Mouse (Mus musculus): ENCODE results near the gene Gm8138. TPM values are rescaled to one million over a fixed set of nuclear protein-coding genes. Genes with fewer than 3 reads are reported as not detected.
"Not testable (repeated sequence)": the region's sequence is repeated elsewhere in the genome, so short reads cannot be mapped to it uniquely, and the experiment has no call there.

Gm8138 gene
- not detected in 2 replicates for polyA plus RNA-seq (2014; fragmentation: Nextera tagmentation; extraction: Ambion mirVana)

GRCm38 (mm10) chr14:43416250-43416649 lies at the start of gene Gm8138:
TSS of gene Gm8138 (minus strand) at chr14:43416350.
- H3K27ac ChIP-seq (replicated peaks; ENCODE audit: low read depth, low read length); H3K27me3 ChIP-seq (ENCODE audit: control insufficient read depth, insufficient read depth, low read length); DNase-seq (ENCODE audit: low spot score); H3K36me3 ChIP-seq (ENCODE audit: control insufficient read depth, insufficient read depth, low read length); H3K4me2 ChIP-seq (ENCODE audit: low read depth, severe bottlenecking); H3K9me3 ChIP-seq (ENCODE audit: control insufficient read depth, low read length); ATAC-seq (ENCODE audit: insufficient number of reproducible peaks, low FRiP score, low TSS enrichment, low read depth); H3K9ac ChIP-seq (ENCODE audit: low read length); H3K4me1 ChIP-seq (ENCODE audit: control insufficient read depth, insufficient read depth, low read length); H3K4me3 ChIP-seq (ENCODE audit: low read depth, low read length): not testable (repeated sequence)
- WGBS, result no CpG with 5 or more reads among the region's 3 CpGs

GRCm38 (mm10) chr14:43361713-43362112 lies 54.4 kb downstream of the Gm8138 start:
- not testable (repeated sequence) for H3K4me3 ChIP-seq (ENCODE audit: low read depth, low read length); H3K4me2 ChIP-seq (ENCODE audit: low read depth, severe bottlenecking); H3K4me1 ChIP-seq (ENCODE audit: control insufficient read depth, insufficient read depth, low read length); ATAC-seq (ENCODE audit: insufficient number of reproducible peaks, low FRiP score, low TSS enrichment, low read depth); H3K36me3 ChIP-seq (ENCODE audit: control insufficient read depth, insufficient read depth, low read length); H3K27me3 ChIP-seq (ENCODE audit: control insufficient read depth, insufficient read depth, low read length); H3K9me3 ChIP-seq (ENCODE audit: control insufficient read depth, low read length); H3K9ac ChIP-seq (ENCODE audit: low read length); H3K27ac ChIP-seq (replicated peaks; ENCODE audit: low read depth, low read length); DNase-seq (ENCODE audit: low spot score)
- whole genome bisulfite sequencing, result 85% methylated on average over 11 of the region's 11 CpGs

Other genes starting within 250 kb of the Gm8138 start
- gene Gm7233, start 236.5 kb downstream of the Gm8138 start, polyA plus RNA-seq (2014; fragmentation: Nextera tagmentation; extraction: Ambion mirVana), result not detected in 2 replicates
- gene Gm8122, start 181.0 kb downstream of the Gm8138 start, polyA plus RNA-seq (2014; fragmentation: Nextera tagmentation; extraction: Ambion mirVana), result not detected in 2 replicates
- not detected in 2 replicates for gene Gm8126, start 157.7 kb downstream of the Gm8138 start, polyA plus RNA-seq (2014; fragmentation: Nextera tagmentation; extraction: Ambion mirVana)
- not detected in 2 replicates for gene Gm9732, start 141.3 kb downstream of the Gm8138 start, polyA plus RNA-seq (2014; fragmentation: Nextera tagmentation; extraction: Ambion mirVana)
- gene Gm8127, start 122.5 kb downstream of the Gm8138 start, polyA plus RNA-seq (2014; fragmentation: Nextera tagmentation; extraction: Ambion mirVana), result not detected in 2 replicates
- not detected in 2 replicates for gene 1700001F09Rik, start 68.5 kb downstream of the Gm8138 start, polyA plus RNA-seq (2014; fragmentation: Nextera tagmentation; extraction: Ambion mirVana)
- not detected in 2 replicates for gene Gm5799, start 127.2 kb upstream of the Gm8138 start, polyA plus RNA-seq (2014; fragmentation: Nextera tagmentation; extraction: Ambion mirVana)
- not detected in 2 replicates for gene Gm17654, start 162.8 kb upstream of the Gm8138 start, polyA plus RNA-seq (2014; fragmentation: Nextera tagmentation; extraction: Ambion mirVana)
- not detected in 2 replicates for gene Gm10375, start 191.7 kb upstream of the Gm8138 start, polyA plus RNA-seq (2014; fragmentation: Nextera tagmentation; extraction: Ambion mirVana)

Data from limb, embryonic 11.5 days (tissue).